Mouse (Mus musculus): ENCODE measurements at regions not wholly inside any gene's neighbourhood (a gene's known extent, or its start where the extent isn't known, plus 50 kb on each side); places are given as distances from the start of the nearest gene placed in this dataset.

GRCm38 (mm10) chr13:30607881-30608280, 51.9 kb upstream of the Dusp22 start:
- TF ChIP-seq CTCF (IDR thresholded peaks at IDR 0.05; ENCODE audit: extremely low read depth, insufficient read depth, low read length) (no peak), POLR2A (IDR thresholded peaks at IDR 0.05; ENCODE audit: extremely low read depth, insufficient read depth, low read length) (no peak)
